Mouse (Mus musculus): Measurements from ENCODE around the gene Cd247. TPM values are rescaled to one million over a fixed set of nuclear protein-coding genes. Genes with fewer than 3 reads are reported as not detected.

The Cd247 gene
- polyA plus RNA-seq, 1 experiment from 2014 or later: 282 TPM

- DNase-seq (ENCODE audit: low spot score): no peak
Observed at GRCm38 (mm10) chr1:165908153-165908552, 119.7 kb downstream of the Cd247 start.

GRCm38 (mm10) chr1:165908806-165909205, 120.3 kb downstream of the Cd247 start:
- no peak for DNase-seq (ENCODE audit: low spot score)

- DNase-seq (ENCODE audit: low spot score): no peak
Observed at GRCm38 (mm10) chr1:165909471-165909870, 121.0 kb downstream of the Cd247 start.

- DNase-seq (ENCODE audit: low spot score): no peak
Observed at GRCm38 (mm10) chr1:165913720-165914415, 125.4 kb downstream of the Cd247 start.

- no peak for DNase-seq (ENCODE audit: low spot score)
Observed at GRCm38 (mm10) chr1:165914416-165914801, 125.9 kb downstream of the Cd247 start.

- no peak for DNase-seq (ENCODE audit: low spot score)
Observed at GRCm38 (mm10) chr1:165921026-165921425, 132.5 kb downstream of the Cd247 start.

GRCm38 (mm10) chr1:165922488-165922887, 134.0 kb downstream of the Cd247 start:
- no peak for DNase-seq (ENCODE audit: low spot score)

- no peak for DNase-seq (ENCODE audit: low spot score)
Observed at GRCm38 (mm10) chr1:165925207-165925606, 136.7 kb downstream of the Cd247 start.

Other genes with a start within 250 kb of the Cd247 start
- 17.4 and 17.8 TPM in 2 replicates for gene Mpzl1, start 154.1 kb upstream of the Cd247 start, polyA plus RNA-seq (2015; fragmentation: Nextera tagmentation; extraction: Ambion mirVana)
- gene Rcsd1, start 78.9 kb upstream of the Cd247 start, polyA plus RNA-seq (2015; fragmentation: Nextera tagmentation; extraction: Ambion mirVana): 221 and 236 TPM in 2 replicates
- gene Creg1, start 24.9 kb upstream of the Cd247 start, polyA plus RNA-seq (2015; fragmentation: Nextera tagmentation; extraction: Ambion mirVana): 70.5 and 73.3 TPM in 2 replicates
- gene Pou2f1, start 214.0 kb downstream of the Cd247 start, polyA plus RNA-seq (2015; fragmentation: Nextera tagmentation; extraction: Ambion mirVana): 11.4 and 15.7 TPM in 2 replicates

All from thymus, postnatal 0 days (tissue).